Mouse (Mus musculus): ENCODE data around the gene Nfkbil1.
A peak's percentile ranks its signal among the peaks of the same experiment; 100 is the strongest.

Nfkbil1 gene

DNA sequence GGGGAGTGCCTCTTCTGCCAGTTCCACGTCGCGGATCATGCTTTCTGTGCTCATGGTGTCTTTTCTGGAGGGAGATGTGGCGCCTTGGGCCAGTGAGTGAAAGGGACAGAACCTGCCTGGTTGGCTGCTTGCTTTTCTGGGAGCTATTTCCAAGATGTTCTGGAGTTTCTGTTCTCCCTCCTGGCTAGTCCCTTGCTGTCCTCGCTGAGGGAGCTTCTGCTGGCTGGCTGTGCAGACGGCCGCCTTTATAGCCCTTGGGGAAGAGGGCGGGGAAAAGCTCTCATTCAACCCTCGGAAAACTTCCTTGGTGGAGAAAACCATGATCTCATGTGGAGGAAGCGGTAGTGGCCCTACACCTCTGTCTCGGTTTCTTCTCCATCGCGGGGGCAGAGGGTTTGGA lies 33.8 kb downstream of the Nfkbil1 start, which contains the start of gene Tnf:
TSS of gene Tnf (minus strand) at position 221 of the 400 bp plus-strand sequence.
- DNase-seq = peak; percentile 65 to 73

DNA sequence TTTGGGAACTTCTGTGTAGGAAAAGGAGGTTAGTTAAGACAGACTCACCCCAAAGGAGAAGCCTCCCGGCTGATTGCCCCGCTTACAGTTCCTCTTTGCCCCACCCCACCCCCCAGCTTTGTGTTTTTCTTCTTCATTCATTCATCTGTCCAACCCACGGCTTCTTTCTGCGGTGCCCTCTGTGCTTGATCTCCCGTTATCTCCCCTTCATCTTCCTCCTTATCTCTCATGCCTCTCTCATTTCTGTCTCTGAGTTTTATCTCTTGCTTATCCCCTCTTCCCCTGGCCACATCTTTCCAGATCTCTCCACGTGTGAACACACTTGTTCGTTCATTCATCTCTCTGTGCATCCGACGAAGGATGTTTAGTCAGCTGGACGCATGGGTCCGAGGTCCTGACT lies 34.5 kb downstream of the Nfkbil1 start:
- DNase-seq = no peak

GRCm38 (mm10) chr17:35200398-35200797 lies 35.2 kb downstream of the Nfkbil1 start:
- peak; percentile 54 to 61 for DNase-seq

- DNase-seq = no peak
Measured at GRCm38 (mm10) chr17:35198946-35199345, 36.6 kb downstream of the Nfkbil1 start.

DNA sequence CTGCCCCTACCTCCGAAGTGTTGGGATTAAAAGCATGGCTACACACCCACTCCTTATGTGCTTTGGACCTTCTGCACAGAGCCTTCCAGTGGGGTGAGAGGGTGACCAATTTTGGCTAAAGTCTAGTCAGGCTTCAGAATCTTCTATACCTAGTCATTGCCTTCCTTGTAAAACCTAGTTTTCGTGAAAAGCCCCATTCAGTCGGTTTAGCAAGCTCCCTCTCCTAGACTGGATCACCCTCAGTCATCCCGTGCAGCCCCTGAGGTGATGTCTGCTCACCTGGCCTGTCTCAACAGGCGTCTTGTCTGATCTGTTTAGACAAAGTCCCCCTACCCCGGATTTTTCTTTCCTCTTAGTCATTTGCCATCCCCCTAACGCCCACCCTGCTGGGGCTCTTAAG lies 37.6 kb downstream of the Nfkbil1 start:
- no peak for DNase-seq

DNA sequence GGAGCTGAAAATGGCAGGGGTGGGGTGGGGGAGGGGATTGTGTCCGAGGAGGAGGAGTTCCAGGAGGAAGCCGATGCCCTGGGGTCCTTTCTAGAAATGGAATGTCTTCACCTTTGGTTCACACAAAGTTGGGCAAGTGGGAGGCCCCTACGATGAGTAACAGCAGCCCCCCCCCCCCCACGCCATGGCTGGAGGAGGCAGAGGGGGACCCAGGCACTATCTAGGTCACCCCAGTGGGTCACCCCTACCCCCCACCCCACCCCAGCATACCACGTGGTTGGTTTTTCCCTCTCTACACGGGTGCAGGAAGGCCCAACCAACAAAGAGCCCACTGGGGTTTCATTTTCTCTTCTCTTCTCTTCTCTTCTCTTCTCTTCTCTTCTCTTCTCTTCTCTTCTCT lies 38.5 kb downstream of the Nfkbil1 start:
- no peak for DNase-seq

DNA sequence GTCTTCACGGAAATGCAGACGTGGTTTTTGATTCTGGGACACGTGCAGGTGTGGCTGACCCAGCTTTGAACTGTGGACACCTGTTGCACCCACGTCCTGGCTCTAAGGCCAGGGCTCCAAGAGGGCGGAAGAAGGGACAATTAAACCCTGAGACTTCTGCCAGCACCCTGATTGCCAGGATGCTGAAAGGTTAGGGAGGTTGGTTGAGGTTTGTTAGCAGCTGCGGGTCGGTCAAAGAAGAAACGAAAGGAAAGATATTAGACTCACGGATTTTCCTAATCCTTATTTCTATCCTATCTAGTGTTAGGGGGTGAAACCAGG lies 39.3 kb downstream of the Nfkbil1 start:
- DNase-seq = no peak

- peak; percentile 77 to 82 for DNase-seq
Measured at GRCm38 (mm10) chr17:35195631-35196320, 39.8 kb downstream of the Nfkbil1 start.

GRCm38 (mm10) chr17:35194844-35195630 lies 40.6 kb downstream of the Nfkbil1 start:
- no peak for DNase-seq

DNA sequence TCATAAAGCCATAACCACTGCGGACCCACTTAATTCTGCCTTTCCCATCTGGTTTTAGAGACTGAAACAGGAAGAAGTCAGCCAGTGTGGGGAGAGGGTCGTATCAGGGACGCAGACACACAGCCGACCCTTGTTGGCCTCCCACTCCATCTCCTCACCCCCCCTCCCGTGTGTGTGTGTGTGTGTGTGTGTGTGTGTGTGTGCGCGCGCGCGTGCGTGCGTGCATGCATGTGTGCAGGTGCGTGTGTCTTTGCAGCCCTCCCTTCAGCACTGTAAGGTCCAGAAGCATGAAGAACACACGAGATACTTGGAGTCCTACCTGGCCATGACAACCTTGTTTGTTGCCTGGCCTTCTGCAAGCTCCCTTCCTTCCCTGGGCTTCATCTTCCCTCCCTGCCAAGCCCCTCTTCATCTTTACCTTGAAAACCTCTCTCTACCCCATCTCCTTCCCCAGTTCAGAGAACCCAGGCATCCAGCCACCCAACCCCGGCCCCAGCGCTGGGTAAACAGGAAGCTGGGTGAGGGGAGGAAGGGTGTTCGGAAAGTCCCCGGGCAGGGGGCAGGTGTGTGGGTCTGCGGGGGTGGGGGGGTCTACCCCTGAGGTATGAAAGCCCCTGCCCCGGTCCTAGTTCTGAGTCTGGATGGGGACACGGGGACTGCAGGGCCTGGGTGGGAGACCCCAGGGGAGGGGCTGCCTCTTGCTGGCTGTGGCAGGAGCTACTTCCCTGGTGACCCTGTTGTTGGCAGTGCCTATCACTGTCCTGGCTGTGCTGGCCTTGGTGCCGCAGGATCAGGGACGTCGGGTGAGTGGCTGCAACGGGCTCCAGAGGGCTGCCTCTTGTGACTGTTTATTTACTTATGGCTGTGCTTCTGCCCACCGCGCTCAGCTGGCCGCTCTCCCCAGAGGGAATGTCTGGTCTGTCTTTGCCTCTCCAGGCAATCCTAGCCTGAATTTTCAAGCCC lies 41.4 kb downstream of the Nfkbil1 start, which contains the start of gene Ltb:
TSS of gene Ltb (plus strand) at position 559 of the 963 bp plus-strand sequence.
- DNase-seq = peak in 1 of 2 experiments; percentile 56

DNA sequence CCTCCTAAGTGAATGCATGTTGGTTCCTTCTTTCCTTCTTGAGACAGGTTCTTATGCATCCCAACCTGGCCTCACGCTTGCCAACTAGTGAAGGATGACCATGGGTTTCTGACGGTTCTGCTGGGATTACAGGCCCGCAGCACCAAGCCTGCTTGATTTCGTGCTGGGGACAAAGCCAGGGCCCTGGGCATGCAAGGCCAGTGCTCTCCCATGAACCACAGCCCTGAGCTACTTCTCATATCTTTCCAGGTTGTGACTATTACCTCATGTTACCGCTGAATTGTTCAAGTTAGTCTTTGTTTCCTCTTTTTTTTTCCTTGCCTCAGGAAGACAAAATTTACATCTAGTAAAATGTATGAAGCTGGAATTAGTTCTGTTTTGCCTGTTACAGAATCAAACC lies 42.7 kb downstream of the Nfkbil1 start:
- DNase-seq = no peak

- DNase-seq = no peak
Measured at GRCm38 (mm10) chr17:35191723-35192122, 43.9 kb downstream of the Nfkbil1 start.

- no peak for DNase-seq
Measured at GRCm38 (mm10) chr17:35190096-35190495, 45.5 kb downstream of the Nfkbil1 start.

GRCm38 (mm10) chr17:35189186-35189585 lies 46.4 kb downstream of the Nfkbil1 start:
- no peak for DNase-seq

- no peak for DNase-seq
Measured at GRCm38 (mm10) chr17:35187959-35188610, 47.5 kb downstream of the Nfkbil1 start, which contains the start of gene Lst1. Lst1 (minus strand) TSS chr17:35188439.

DNA sequence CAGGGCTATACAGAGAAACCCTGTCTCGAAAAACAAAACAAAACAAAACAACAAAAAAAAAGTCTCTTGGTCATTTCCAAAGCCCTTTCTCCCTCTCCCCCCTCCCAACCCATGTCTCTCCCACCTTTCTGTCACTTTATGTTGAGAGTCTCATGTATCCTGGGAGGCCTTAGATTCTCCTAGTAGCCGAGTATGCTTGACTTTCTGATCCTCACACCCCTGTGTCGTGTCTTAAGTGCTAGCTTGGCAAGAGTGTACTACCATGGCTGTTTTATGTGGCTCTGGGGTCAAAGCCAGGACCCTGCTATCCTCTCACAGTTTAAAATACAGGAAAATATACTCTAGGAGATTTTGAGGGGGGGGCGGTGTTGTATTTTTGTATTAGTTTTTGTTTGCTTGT lies 48.2 kb downstream of the Nfkbil1 start:
- no peak for DNase-seq

DNA sequence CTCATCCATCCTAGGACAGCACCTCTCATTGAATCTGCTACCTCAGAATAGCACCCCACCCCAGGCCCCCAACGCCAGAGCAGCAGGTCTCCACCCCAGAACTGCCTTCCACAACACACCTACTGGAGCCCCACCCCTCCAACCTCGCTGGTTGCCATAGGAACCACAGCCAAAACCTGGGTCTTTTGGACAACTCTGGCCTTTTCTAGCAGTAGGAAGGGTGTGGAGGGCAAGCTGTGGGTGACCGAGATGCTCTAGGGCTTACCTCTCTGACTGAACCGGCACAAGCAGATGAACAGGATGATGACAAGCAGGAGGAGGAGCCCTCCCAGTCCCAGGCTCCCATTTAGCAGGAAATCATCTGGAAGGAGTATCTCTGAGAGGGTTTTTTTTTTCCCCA lies 48.9 kb downstream of the Nfkbil1 start:
- DNase-seq = peak; percentile 55 to 58

GRCm38 (mm10) chr17:35185639-35186611 lies 49.7 kb downstream of the Nfkbil1 start:
- DNase-seq = peak; percentile 83 to 84

DNA sequence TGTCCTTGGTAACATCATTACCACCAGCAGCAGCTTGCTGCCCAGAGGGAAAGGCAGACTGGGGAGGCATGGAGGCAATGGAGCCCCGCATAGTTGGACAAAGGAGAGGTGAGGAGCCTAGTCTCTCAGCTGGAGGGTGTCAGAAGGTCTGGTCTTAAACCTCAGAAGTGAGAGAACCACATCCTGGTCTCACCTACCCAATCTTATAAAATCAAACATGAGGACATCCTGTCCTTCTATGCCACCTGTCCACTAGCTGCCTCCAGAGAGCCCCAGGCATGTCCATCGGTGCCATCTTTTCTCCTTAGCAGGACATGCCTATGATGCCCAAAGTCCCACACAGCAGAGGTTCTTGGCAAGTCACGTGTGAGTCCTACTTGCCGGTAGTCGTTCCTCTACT lies 55.5 kb downstream of the Nfkbil1 start:
- no peak for DNase-seq

- peak; percentile 73 to 78 for DNase-seq
Measured at GRCm38 (mm10) chr17:35178528-35178927, 57.1 kb downstream of the Nfkbil1 start.

DNA sequence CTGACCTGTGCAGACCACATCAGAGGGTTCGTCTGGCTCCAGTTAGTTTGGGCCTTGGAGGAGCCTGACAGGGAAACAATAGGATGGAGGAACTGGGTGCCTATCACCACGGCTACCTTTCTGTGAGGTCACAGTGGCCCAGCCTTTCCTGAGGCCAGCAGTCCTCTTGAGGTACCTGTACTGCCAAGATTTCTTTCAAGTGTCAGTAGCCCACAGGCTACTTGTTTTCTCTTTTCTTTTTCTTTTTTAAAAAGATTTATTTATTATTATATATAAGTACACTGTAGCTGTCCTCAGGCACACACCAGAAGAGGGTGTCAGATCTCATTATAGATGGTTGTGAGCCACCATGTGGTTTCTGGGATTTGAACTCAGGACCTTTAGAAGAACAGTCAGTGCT lies 59.6 kb downstream of the Nfkbil1 start, which contains the start of gene Aif1:
TSS of gene Aif1 (minus strand) at position 101 of the 400 bp plus-strand sequence.
- peak in 1 of 2 experiments; percentile 25 for DNase-seq

Measured in lung, adult 18-20 months (tissue).